Mouse (Mus musculus): ENCODE measurements around the gene Fbn1.

DNA sequence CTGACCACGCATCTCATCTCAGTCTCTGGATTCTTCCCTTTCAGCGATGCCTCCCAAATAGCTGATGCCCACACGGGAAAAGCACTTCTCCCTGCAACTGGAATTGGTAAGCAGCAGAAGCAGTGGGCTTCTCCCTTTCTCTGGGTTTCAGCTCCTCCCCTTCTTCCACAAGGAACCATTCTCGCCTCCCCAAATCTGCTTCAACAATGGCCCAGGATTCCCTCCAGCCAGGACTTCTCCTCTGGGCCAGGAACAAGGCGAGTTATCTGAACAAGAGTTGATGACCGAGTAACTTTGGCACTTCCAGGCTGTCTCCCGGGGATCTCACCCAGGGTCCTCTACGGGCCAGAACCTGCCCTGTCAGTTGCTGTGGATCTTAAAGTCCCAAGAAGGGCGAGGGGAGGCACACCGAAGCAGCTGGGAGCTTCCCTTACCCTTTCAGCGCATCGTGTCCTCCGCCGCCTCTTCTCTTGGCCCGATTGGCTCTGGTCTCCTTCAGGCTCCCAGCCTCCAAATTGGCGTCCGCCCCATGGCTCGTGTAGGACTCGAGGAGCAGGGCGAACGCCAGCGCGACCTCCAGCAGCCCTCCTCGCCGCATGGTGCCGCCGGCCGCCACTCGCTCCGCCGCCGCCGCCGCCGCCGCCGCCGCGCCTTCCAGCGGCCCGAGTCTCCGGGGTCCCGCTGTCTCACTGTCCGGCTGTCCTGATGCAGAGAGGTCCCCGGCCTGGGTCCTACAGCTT, 2.6 kb downstream of the Fbn1 start, which contains the start of gene Gm9913:
- TF ChIP-seq CTCF (conservative IDR thresholded peaks at IDR 0.05; ENCODE audit: insufficient read depth, insufficient read length, low read depth, low read length) (no peak), POLR2A (IDR thresholded peaks at IDR 0.05; ENCODE audit: low read depth, low read length) (no peak)
